Mouse (Mus musculus) liver, postnatal 0 days (tissue): ENCODE measurements around the gene Gm49337.

Experiments
- CTCF ChIP-seq: sonication (generic); IDR thresholded peaks from 2 replicates; pipeline ENCODE4 v1.5.1; 2016; ENCODE audit warnings: antibody characterized with exemption, low read depth
- EP300 ChIP-seq: IDR thresholded peaks from 2 replicates; pipeline ENCODE4 v1.6.1; 2016; ENCODE audit warnings: antibody characterized with exemption, low read depth, mild to moderate bottlenecking

DNA sequence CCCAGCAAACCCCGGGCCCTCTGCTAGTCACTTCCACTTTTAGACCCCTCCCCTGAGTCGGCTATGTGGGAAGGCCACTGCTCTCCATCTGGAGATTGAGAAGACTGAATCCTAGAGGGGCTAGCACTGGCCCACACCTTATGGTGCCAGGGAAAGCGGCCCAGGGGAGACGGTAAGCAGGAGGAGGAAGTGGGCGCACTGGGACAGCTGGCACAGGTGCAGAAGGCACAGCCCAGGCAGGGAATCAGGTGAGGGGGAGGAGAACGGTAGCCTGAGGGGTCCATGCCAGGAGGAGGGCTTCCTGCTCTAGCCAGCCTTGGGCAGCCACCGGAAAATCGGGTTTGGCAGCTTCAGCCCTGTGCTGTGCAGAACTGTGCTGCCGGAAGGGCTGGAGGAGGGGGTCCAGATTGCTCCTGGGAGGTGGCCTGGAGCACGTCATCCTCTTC lies 3.4 kb downstream of the Gm49337 start:
- no peak for TF ChIP-seq CTCF
- TF ChIP-seq EP300 = no peak
